Mouse (Mus musculus) erythroblast, embryonic 14.5 days (primary cell): Measurements from ENCODE around the gene Olfml2b.

Experiments used
- GATA1 ChIP-seq: IDR thresholded peaks from 2 replicates; pipeline ENCODE4 v1.6.1; 2012; ENCODE audit warnings: low read length, inconsistent platforms, mixed read lengths
- TAL1 ChIP-seq: IDR thresholded peaks from 3 replicates; pipeline ENCODE4 v1.6.1; 2012; ENCODE audit warnings: low read length, inconsistent platforms, mixed read lengths

- no peak for TF ChIP-seq GATA1
- no peak for TF ChIP-seq TAL1
Measured at GRCm38 (mm10) chr1:170674184-170674775, 29.9 kb downstream of the Olfml2b start.
